Mouse (Mus musculus): ENCODE results near the gene Atxn7l1. TPM values are rescaled to one million over a fixed set of nuclear protein-coding genes. Genes with fewer than 3 reads are reported as not detected.

The Atxn7l1 gene
- polyA plus RNA-seq, 1 experiment from 2014 or later = 11.8 TPM

DNA sequence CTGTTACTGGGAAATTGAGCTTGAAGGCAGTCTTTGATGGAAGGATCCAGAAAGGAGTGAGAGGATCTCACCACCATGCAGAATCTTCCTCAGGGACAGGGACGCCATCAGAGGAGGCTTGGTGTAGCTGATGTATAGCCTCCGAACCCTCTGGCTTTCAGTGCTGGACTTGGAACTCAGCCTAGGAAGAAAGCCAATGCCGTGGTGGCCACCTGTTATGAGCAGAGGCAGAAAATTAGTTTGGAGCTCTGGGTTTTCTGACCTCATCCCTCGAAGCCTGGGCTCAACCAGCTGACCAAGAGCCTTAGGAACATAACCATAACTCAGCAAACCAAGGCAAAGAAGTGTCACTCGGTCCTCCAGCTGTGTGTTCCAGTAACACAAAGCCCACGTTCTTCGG, 71.9 kb downstream of the Atxn7l1 start:
- H3K4me3 ChIP-seq = no peak overlapping the region
- H3K27ac ChIP-seq = no peak overlapping the region
- H3K9me3 ChIP-seq = no peaks in the 10 kb centered on the region
- H3K27me3 ChIP-seq = no peaks in the 10 kb centered on the region
- peaks cover 19% of the 10 kb centered on the region for H3K4me1 ChIP-seq
- no peaks in the 10 kb centered on the region for H3K36me3 ChIP-seq
- no peak for ATAC-seq (ENCODE audit: borderline replicate concordance, extremely low read depth, low FRiP score, low TSS enrichment)
- H3K9ac ChIP-seq = no peak overlapping the region
- 74% methylated on average over 7 of the region's 7 CpGs for WGBS
- H3K4me2 ChIP-seq = no peak overlapping the region

DNA sequence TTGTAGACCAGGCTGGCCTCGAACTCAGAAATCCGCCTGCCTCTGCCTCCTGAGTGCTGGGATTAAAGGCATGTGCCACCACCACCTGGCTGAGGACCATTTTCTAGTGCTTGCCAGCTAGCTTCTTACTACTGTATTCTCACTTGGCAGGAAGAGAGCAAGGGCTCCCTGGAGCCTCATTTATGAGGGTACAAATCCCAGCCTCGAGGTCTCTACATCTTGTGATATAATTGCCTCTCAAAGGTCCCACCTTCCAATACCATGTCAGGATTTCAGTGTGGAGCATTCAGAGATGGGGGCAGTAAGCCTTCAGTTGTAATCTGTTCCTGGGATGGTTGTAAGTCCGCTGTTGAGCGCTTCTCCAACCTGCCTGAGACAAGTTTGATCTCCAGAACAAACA, 72.6 kb downstream of the Atxn7l1 start:
- H3K4me2 ChIP-seq = no peak overlapping the region; the same call in 1 of the 2 replicates
- H3K4me1 ChIP-seq = peaks cover 19% of the 10 kb centered on the region
- H3K4me3 ChIP-seq = no peak overlapping the region
- peak overlapping the region; percentile 79 for H3K27ac ChIP-seq
- ATAC-seq (ENCODE audit: borderline replicate concordance, extremely low read depth, low FRiP score, low TSS enrichment) = peak; percentile 9; the same call in 1 of the 2 replicates
- no peak overlapping the region for H3K9ac ChIP-seq
- 68% methylated on average over 5 of the region's 5 CpGs for WGBS
- H3K27me3 ChIP-seq = no peaks in the 10 kb centered on the region
- H3K36me3 ChIP-seq = no peaks in the 10 kb centered on the region
- no peaks in the 10 kb centered on the region for H3K9me3 ChIP-seq

DNA sequence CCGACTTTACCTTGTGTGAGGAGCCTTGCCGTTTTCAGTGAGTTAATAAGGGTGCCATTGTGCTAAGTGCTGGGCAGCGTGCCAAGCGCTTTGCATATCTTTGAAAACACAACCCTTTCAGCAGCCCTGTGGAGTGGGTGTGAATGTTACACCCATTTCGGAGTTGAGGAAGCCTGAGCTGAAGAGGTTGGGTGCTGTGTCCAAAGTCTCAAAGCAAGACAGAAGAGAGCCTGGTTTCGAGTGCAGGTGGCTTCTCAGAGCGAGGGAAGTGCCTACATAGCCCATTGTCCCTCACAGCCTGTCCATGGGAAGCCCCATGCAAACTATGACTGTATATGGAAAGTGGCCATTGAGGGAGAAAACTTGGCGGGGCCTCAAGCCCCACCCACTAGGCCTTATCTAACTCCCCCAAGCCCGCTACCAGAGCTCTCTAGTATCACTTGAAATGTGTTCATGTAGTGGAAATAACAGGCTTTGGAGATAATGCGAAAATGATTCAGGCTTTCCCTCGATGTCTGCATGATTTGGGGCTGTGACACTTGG, 73.1 kb downstream of the Atxn7l1 start:
- peak overlapping the region; percentile 45 for H3K4me2 ChIP-seq
- peak; percentile 79 for ATAC-seq (ENCODE audit: borderline replicate concordance, extremely low read depth, low FRiP score, low TSS enrichment)
- H3K9me3 ChIP-seq = no peaks in the 10 kb centered on the region
- WGBS = 34% methylated on average over 11 of the region's 11 CpGs
- peaks cover 19% of the 10 kb centered on the region for H3K4me1 ChIP-seq
- H3K4me3 ChIP-seq = peak overlapping the region; percentile 13; the same call in 1 of the 2 replicates
- H3K9ac ChIP-seq = no peak overlapping the region
- H3K36me3 ChIP-seq = no peaks in the 10 kb centered on the region
- H3K27ac ChIP-seq = peak overlapping the region; percentile 79
- H3K27me3 ChIP-seq = no peaks in the 10 kb centered on the region

DNA sequence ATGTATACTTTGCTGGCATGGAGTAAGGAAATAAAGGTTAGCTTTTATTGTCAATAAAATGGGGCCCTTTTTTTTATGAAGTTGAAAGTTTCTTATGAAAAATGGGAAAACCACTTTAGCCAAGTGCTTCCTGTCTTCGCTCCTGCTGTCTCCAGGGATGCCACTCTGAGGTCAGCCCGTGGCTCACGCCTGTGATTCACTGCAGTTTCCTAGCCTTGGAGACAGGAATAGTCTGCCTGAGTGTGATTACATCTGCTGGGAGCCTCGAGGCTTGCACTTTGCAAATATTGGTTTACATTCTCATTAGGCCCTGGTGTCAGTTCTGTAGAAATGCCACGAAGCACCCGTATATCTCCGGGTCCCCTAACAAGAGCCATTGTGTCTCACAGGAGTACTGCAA, 74.7 kb downstream of the Atxn7l1 start:
- Histone ChIP-seq H3K9ac (no peak overlapping the region), H3K4me1 (peaks cover 19% of the 10 kb centered on the region), H3K36me3 (no peaks in the 10 kb centered on the region), H3K9me3 (no peaks in the 10 kb centered on the region), H3K27ac (no peak overlapping the region), H3K4me2 (no peak overlapping the region), H3K27me3 (no peaks in the 10 kb centered on the region), H3K4me3 (no peak overlapping the region)
- 48% methylated on average over 7 of the region's 7 CpGs for WGBS
- no peak for ATAC-seq (ENCODE audit: borderline replicate concordance, extremely low read depth, low FRiP score, low TSS enrichment)

DNA sequence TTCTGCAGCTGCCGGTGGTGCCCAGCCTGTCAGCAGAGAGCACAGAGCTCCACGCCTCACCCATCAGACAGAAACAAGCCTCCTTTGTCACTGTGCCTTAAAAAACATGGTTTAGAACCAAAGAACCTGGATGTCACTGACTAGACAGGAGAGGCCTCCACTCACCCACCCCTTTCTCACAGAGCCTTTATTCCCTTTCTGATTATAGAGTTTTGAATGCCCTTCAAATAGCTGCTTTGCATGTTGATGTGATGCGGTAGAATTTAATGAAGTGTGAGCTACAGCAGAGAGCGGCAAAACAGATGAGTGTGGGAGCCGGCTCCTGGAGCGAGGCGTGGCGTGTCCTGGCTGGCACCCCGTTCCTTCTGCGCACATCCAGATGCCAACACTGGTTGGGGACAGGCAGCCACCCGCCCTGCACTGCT, 77.6 kb downstream of the Atxn7l1 start:
- no peak overlapping the region for H3K4me3 ChIP-seq
- no peak overlapping the region for H3K9ac ChIP-seq
- H3K9me3 ChIP-seq = no peaks in the 10 kb centered on the region
- WGBS = 53% methylated on average over 11 of the region's 11 CpGs
- H3K27ac ChIP-seq = no peak overlapping the region
- H3K27me3 ChIP-seq = no peaks in the 10 kb centered on the region
- H3K36me3 ChIP-seq = no peaks in the 10 kb centered on the region
- no peak overlapping the region for H3K4me2 ChIP-seq
- peaks cover 14% of the 10 kb centered on the region for H3K4me1 ChIP-seq
- no peak for ATAC-seq (ENCODE audit: borderline replicate concordance, extremely low read depth, low FRiP score, low TSS enrichment)

DNA sequence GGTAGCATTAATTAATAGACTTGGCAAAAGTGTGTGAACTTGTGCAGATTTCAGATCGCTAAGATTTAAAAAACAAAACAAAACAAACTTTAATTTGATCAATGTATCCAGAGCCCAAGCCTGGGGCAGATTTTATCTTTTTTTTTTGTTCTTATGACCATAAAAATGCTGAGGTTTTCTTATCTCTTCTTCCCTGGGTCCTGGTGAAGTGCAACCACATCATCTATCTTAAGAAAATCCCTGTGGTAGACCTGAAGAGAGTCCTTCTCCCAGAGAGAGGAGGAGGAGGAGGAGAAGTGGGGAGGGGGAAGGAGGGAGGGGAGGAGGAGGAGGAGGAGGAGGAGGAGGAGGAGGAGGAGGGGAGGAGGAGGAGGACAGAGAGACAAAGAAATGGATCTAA, 78.5 kb downstream of the Atxn7l1 start:
- 71% methylated on average over 1 of the region's 1 CpGs for WGBS
- Histone ChIP-seq H3K27ac (no peak overlapping the region), H3K27me3 (no peaks in the 10 kb centered on the region), H3K4me2 (no peak overlapping the region), H3K9me3 (no peaks in the 10 kb centered on the region), H3K9ac (no peak overlapping the region), H3K36me3 (no peaks in the 10 kb centered on the region), H3K4me3 (no peak overlapping the region), H3K4me1 (peaks cover 5% of the 10 kb centered on the region)
- ATAC-seq (ENCODE audit: borderline replicate concordance, extremely low read depth, low FRiP score, low TSS enrichment) = no peak

DNA sequence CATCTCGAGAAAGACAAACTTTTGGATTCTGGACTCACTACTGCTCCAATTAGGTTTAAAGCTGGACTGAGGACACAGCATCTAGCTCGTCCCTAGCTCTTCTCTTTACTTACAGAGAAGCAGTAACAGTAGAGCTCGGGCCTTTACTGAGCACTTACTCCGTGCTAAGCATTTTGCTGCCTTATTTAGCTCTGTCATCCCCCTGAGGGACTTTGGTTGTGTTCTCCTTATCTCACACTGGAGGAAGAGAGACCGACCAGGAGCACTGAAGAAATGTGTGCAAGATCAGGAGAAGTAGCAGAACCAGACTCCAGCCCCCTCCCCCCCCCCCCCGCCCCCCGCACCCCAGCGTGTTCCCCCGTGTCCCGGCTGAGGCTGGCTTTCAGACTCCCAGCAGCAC, 79.1 kb downstream of the Atxn7l1 start:
- no peak overlapping the region for H3K4me2 ChIP-seq
- H3K27me3 ChIP-seq = no peaks in the 10 kb centered on the region
- peaks cover 4% of the 10 kb centered on the region for H3K4me1 ChIP-seq
- 60% methylated on average over 10 of the region's 10 CpGs for WGBS
- no peaks in the 10 kb centered on the region for H3K9me3 ChIP-seq
- H3K4me3 ChIP-seq = no peak overlapping the region
- H3K9ac ChIP-seq = no peak overlapping the region
- H3K36me3 ChIP-seq = no peaks in the 10 kb centered on the region
- no peak for ATAC-seq (ENCODE audit: borderline replicate concordance, extremely low read depth, low FRiP score, low TSS enrichment)
- H3K27ac ChIP-seq = no peak overlapping the region

DNA sequence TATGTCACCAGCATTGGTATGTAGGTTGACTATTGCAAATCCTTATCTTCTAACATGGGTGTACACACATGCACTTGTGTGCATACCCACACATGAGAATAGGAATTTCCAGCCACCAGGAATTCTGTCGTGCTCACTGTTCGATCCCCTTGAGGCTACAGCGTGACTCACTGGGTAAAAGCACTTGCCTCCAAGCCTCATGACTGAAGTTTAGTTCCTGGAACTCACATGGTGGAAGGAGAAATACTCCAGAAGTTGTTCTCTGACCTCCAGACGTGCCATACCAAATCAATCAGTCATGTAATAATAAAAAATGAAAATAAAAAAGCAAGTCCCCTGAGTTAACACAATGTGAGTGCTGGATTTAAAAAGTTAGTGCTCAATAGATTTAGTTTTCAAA, 87.8 kb downstream of the Atxn7l1 start:
- Histone ChIP-seq H3K27me3 (no peaks in the 10 kb centered on the region), H3K4me1 (peaks cover 26% of the 10 kb centered on the region), H3K9ac (no peak overlapping the region), H3K4me3 (no peak overlapping the region), H3K36me3 (no peaks in the 10 kb centered on the region), H3K27ac (no peak overlapping the region), H3K4me2 (no peak overlapping the region), H3K9me3 (no peaks in the 10 kb centered on the region)
- 53% methylated on average over 4 of the region's 4 CpGs for WGBS
- no peak for ATAC-seq (ENCODE audit: borderline replicate concordance, extremely low read depth, low FRiP score, low TSS enrichment)

DNA sequence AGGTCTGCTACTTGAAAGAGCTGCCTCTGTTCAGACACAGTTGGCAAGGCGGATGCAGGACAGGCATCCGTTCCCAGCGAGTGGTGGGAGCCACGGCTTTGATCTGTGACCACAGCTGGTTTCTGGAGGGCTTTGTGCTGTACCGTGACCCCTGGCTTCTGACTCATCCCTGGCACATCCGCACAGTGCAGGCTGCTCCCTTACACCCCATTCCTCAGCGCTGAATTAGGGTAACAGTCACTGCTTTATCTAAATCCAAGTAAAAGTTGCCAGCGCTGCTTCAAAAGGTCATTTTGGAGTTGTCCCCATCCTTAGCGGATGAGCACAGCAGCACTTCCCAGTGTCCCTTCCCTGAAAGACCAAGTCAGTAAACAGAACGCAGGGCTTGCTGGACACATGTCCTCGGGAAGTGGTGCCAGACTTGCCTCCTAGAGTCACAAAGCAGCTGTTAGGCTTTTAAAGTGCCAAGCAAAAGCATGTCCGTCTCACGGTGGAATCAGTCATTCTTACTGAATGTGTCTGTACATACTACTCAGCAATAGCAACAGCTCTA, 88.4 kb downstream of the Atxn7l1 start:
- H3K4me2 ChIP-seq = peak overlapping the region; percentile 10; the same call in 1 of the 2 replicates
- no peaks in the 10 kb centered on the region for H3K9me3 ChIP-seq
- peaks cover 26% of the 10 kb centered on the region for H3K4me1 ChIP-seq
- no peak overlapping the region for H3K9ac ChIP-seq
- no peaks in the 10 kb centered on the region for H3K27me3 ChIP-seq
- peak; percentile 93 for ATAC-seq (ENCODE audit: borderline replicate concordance, extremely low read depth, low FRiP score, low TSS enrichment)
- no peak overlapping the region for H3K4me3 ChIP-seq
- WGBS = 32% methylated on average over 13 of the region's 13 CpGs
- peak overlapping the region; percentile 58; the same call in 1 of the 2 replicates for H3K27ac ChIP-seq
- H3K36me3 ChIP-seq = no peaks in the 10 kb centered on the region

DNA sequence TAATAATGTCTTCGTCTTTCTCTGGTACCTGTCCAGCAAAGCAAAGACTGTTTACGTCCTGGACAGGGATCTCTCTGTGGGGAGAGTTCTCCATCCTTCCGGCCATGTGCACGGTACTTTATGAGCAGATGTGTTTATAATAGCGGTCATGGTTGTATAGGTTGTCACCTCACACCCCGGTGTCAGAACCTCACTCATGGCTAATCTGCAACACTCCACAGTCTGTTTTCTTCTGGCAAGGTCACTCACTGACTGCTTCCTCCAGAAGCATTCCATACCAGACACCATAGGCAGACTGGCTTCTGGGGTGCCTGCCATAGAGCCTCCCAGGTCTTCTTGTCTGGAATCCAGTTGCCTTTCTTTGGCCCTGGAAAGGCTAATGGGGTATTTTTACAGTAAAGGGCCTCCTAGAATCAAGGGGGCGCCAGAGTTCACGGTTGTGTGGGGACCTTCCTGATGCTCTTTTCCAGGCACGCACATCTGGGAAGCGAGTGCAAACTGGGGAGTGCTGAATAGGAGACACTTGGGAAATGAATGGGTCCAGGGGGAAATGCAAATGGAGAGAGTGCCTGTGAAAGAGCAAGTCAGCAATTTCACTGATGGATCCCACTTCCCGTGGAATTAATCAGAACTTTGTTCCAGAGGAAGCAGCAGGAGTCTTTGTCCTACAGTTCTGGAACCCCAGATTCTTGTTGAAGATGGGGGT, 89.0 kb downstream of the Atxn7l1 start:
- Histone ChIP-seq H3K36me3 (no peaks in the 10 kb centered on the region), H3K27ac (peak overlapping the region; percentile 58), H3K9me3 (no peaks in the 10 kb centered on the region), H3K4me1 (peaks cover 26% of the 10 kb centered on the region), H3K4me3 (no peak overlapping the region), H3K9ac (no peak overlapping the region), H3K27me3 (no peaks in the 10 kb centered on the region), H3K4me2 (peak overlapping the region; percentile 10; the same call in 1 of the 2 replicates)
- peak; percentile 88 for ATAC-seq (ENCODE audit: borderline replicate concordance, extremely low read depth, low FRiP score, low TSS enrichment)
- WGBS = 40% methylated on average over 11 of the region's 11 CpGs

DNA sequence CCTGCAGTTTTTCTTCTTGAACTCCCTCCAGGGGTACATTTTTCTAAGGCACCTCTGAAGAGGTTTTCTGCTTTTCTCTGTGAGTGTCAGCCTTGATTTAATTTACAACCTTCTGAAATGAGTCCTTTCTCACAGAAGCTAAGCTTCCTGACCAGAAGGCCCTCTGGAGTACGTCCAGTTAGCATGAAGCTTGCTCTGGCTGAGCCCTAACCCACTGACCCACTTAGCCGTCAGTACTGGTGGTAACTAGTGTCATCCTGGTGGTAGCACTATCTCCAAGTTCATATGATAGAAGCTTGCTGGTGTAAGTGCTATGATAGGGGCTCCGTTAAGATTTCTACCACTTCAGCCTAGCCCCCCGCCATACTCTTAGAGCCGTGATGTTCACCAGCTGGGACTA, 89.6 kb downstream of the Atxn7l1 start:
- Histone ChIP-seq H3K9me3 (no peaks in the 10 kb centered on the region), H3K4me2 (no peak overlapping the region), H3K27me3 (no peaks in the 10 kb centered on the region), H3K9ac (no peak overlapping the region), H3K27ac (0 out of 2 replicates have a peak overlapping the region, but pooled peaks have one; percentile 45), H3K4me3 (no peak overlapping the region), H3K4me1 (peaks cover 26% of the 10 kb centered on the region), H3K36me3 (no peaks in the 10 kb centered on the region)
- WGBS = 76% methylated on average over 5 of the region's 5 CpGs
- ATAC-seq (ENCODE audit: borderline replicate concordance, extremely low read depth, low FRiP score, low TSS enrichment) = no peak

DNA sequence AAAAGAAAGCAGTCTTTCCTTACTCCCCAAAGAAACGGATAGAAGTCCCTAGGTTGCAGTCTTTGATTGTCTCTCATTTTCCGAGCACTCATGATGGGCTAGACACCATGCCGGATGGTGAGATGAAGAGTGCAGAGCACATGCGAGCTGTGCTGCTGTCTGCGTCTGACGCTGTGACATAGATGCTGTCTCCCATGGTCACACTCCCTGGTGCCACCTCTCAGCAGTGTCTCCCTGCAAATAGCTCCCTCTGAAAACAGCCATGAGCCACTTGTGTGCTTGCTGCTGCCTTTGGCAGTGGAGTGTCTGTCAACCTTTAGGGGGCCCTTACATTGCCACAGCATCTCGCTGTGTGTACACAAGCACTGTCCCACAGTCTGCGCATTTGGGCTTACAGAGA, 95.2 kb downstream of the Atxn7l1 start:
- ATAC-seq (ENCODE audit: borderline replicate concordance, extremely low read depth, low FRiP score, low TSS enrichment) = no peak
- H3K27ac ChIP-seq = no peak overlapping the region
- no peaks in the 10 kb centered on the region for H3K9me3 ChIP-seq
- no peak overlapping the region for H3K9ac ChIP-seq
- WGBS = 78% methylated on average over 8 of the region's 8 CpGs
- no peaks in the 10 kb centered on the region for H3K27me3 ChIP-seq
- H3K4me3 ChIP-seq = no peak overlapping the region
- H3K4me2 ChIP-seq = no peak overlapping the region
- peaks cover 28% of the 10 kb centered on the region for H3K4me1 ChIP-seq
- no peaks in the 10 kb centered on the region for H3K36me3 ChIP-seq
